Mouse (Mus musculus): Measurements from ENCODE around the gene R3hdm2. TPM values are rescaled to one million over a fixed set of nuclear protein-coding genes. Genes with fewer than 3 reads are reported as not detected.
A peak's percentile ranks its signal among the peaks of the same experiment; 100 is the strongest.

The R3hdm2 gene
- polyA plus RNA-seq, 1 experiment from 2014 or later, result 33.3 TPM

- no peak for DNase-seq (ENCODE audit: low spot score)
- WGBS, result 88% methylated on average over 5 of the region's 5 CpGs
- Histone ChIP-seq H3K36me3 (peaks cover 84% of the 10 kb centered on the region), H3K4me1 (no peaks in the 10 kb centered on the region), H3K27me3 (ENCODE audit: insufficient read depth, poor library complexity, severe bottlenecking) (no peaks in the 10 kb centered on the region), H3K4me3 (no peak overlapping the region), H3K9me3 (no peaks in the 10 kb centered on the region), H3K27ac (no peak overlapping the region)
These were observed 82.4 kb downstream of the R3hdm2 start for GRCm38 (mm10) chr10:127462411-127463096.

DNA sequence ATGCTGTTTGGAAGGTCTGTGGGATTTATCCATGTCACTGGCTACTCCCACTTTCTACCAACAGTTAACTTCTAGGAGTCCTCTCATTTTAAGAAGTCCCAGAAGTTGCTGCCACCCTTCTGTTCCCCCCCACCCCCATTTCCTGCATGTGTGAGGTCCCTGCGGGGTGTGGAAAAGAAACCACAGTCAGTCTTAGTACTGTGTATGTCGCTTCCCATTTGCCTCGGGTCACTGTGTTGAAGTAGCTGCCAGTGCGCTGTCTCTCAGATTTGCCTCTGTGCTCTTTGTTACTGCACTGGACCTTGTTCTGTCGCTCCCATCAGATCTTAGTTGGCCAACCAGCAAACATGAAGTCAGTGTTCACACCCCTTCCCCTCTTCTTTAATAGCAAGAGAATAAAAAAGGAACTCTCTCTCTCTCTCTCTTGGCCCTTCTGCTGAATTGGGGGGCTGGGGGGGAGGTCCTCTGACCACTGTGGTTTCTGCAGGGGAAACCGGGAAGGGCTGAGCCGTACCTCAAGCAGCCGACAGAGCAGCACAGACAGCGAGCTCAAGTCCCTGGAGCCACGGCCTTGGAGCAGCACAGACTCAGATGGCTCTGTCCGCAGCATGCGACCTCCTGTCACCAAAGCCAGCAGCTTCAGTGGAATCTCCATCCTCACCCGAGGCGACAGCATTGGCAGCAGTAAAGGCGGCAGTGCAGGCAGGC lies 91.3 kb downstream of the R3hdm2 start:
- DNase-seq (ENCODE audit: low spot score), result peak; percentile 79
- Histone ChIP-seq H3K27ac (peak overlapping the region; percentile 67), H3K9me3 (no peaks in the 10 kb centered on the region), H3K4me1 (peaks cover 19% of the 10 kb centered on the region), H3K27me3 (ENCODE audit: insufficient read depth, poor library complexity, severe bottlenecking) (no peaks in the 10 kb centered on the region), H3K36me3 (peaks cover 51% of the 10 kb centered on the region), H3K4me3 (0 out of 2 replicates have a peak overlapping the region, but pooled peaks have one; percentile 16)
- 57% methylated on average over 15 of the region's 15 CpGs for WGBS

DNA sequence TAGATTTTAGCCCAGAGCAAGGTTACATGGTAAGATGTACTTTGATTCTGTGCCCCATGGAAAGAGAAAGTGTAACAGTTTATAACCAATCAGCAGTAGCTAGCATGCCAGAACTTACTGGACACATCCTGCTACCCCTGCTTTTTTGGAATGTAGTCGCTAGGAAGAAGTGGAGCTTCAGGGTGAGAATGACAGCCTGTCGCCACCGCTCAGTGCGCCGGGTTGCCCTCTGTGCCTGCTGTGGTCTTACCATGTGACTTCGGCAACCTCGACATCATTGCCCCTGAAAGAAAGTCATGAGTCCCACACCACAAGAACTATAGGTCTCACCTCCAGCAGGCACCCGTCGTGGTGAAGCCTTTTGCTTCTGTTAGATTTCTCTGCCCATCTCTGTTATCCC lies 92.6 kb downstream of the R3hdm2 start:
- Histone ChIP-seq H3K4me1 (peaks cover 19% of the 10 kb centered on the region), H3K36me3 (peaks cover 56% of the 10 kb centered on the region), H3K4me3 (no peak overlapping the region), H3K27me3 (ENCODE audit: insufficient read depth, poor library complexity, severe bottlenecking) (no peaks in the 10 kb centered on the region), H3K9me3 (no peaks in the 10 kb centered on the region), H3K27ac (no peak overlapping the region)
- WGBS, result 60% methylated on average over 9 of the region's 9 CpGs
- peak; percentile 82 for DNase-seq (ENCODE audit: low spot score)

DNA sequence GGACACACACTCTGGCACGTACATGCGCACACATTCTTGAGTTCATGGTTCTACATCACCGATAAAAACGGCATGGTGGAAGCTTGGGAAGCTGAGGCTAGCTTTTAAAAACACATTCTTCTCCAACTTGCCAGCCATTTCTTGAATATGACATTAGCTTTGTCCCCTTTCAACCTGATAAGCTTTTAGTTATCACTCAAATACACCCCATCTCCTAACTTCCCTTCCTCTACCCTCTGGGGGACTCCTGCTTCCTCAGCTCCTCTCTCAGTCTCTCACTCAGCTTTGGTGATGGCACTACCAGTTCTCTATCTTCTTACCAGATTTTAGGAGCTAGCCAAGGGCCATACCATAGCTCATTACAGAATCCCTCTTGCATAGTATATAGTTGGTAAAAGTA lies 95.0 kb downstream of the R3hdm2 start:
- Histone ChIP-seq H3K27ac (no peak overlapping the region), H3K36me3 (peaks cover 47% of the 10 kb centered on the region), H3K27me3 (ENCODE audit: insufficient read depth, poor library complexity, severe bottlenecking) (no peaks in the 10 kb centered on the region), H3K4me1 (peaks cover 19% of the 10 kb centered on the region), H3K4me3 (no peak overlapping the region), H3K9me3 (no peaks in the 10 kb centered on the region)
- DNase-seq (ENCODE audit: low spot score), result no peak
- WGBS, result 94% methylated on average over 4 of the region's 4 CpGs

- no peaks in the 10 kb centered on the region for H3K27me3 ChIP-seq (ENCODE audit: insufficient read depth, poor library complexity, severe bottlenecking)
- no peak for DNase-seq (ENCODE audit: low spot score)
- no peak overlapping the region for H3K4me3 ChIP-seq
- H3K9me3 ChIP-seq, result no peaks in the 10 kb centered on the region
- no peak overlapping the region for H3K27ac ChIP-seq
- H3K36me3 ChIP-seq, result peaks cover 56% of the 10 kb centered on the region
- H3K4me1 ChIP-seq, result peaks cover 8% of the 10 kb centered on the region
- 93% methylated on average over 3 of the region's 3 CpGs for WGBS
These were observed 96.4 kb downstream of the R3hdm2 start for GRCm38 (mm10) chr10:127476541-127476940.

DNA sequence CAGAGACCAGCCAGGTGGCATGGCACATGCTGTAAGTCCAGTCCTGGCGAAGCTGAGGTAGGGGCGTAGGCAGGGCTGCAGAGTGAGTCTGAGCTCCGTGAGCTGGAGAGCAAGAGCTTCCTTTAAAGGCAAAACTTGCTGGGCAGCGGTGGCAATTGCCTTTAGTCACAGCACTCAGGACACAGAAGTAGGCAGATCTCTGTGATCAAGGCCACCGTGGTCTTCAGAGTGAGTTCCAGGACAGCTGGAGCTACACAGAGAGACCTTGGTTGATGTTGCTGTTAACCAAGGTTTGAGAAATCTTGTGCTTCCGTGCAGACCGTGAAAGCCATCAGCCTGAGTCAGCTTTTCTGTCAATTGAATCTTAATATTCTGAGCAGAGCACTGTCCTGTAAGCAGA lies 97.2 kb downstream of the R3hdm2 start:
- Histone ChIP-seq H3K27ac (no peak overlapping the region), H3K9me3 (no peaks in the 10 kb centered on the region), H3K4me1 (0 out of 2 replicates have a peak, but pooled peaks cover 4% of the 10 kb centered on the region), H3K36me3 (peaks cover 59% of the 10 kb centered on the region), H3K4me3 (no peak overlapping the region), H3K27me3 (ENCODE audit: insufficient read depth, poor library complexity, severe bottlenecking) (no peaks in the 10 kb centered on the region)
- no peak for DNase-seq (ENCODE audit: low spot score)
- 85% methylated on average over 7 of the region's 7 CpGs for WGBS

- H3K4me1 ChIP-seq, result no peaks in the 10 kb centered on the region
- 94% methylated on average over 4 of the region's 4 CpGs for WGBS
- peaks cover 63% of the 10 kb centered on the region for H3K36me3 ChIP-seq
- no peak for DNase-seq (ENCODE audit: low spot score)
- no peak overlapping the region for H3K27ac ChIP-seq
- no peak overlapping the region for H3K4me3 ChIP-seq
- H3K9me3 ChIP-seq, result no peaks in the 10 kb centered on the region
- H3K27me3 ChIP-seq (ENCODE audit: insufficient read depth, poor library complexity, severe bottlenecking), result no peaks in the 10 kb centered on the region
These were observed 99.0 kb downstream of the R3hdm2 start for GRCm38 (mm10) chr10:127479131-127479530.

DNA sequence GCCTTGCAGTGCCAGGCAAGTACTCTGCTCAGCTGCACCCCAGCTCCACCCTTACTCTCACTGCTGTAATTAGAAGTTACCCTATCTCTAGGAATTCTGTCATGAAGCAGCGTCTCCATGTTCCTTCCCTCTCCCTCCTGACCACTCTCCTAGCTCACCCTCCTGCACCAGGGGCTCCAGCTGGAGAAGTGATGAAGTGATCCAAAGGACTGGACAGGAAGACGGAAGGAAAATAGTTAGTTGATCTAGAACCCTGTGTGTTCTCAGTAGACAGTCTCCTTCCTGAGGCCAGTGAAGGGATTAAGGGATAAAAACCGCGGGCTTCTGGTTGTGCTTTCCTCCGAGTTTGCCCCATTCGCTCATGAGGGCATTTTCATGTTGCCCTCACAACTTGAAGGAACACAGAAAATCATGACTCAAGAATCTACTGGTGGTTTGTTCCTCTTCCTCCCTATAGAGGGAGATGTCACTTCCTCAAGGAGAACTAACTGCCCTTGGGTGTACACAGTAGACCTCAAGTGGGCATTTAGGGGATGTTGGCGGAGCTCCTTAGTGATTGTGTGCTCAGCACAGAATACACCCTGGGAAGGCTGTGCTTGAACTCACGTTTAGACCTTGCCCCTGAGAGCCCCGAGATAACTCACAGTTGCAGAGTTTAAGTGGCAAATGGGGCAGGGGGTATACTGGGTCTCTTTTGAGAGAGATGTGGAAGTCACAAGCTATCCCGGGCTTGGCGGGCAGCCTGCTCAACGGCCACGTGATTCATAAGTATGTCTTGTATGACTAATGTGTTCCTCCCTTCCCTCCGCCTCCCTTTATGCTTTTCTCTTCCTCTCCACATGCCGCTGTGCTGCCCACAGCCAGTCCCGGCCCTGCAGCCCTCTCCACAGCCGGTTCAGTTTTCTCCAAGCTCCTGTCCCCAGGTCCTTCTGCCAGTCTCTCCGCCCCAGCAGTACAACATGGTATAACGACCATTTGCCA lies 101.0 kb downstream of the R3hdm2 start:
- WGBS, result 81% methylated on average over 19 of the region's 19 CpGs
- Histone ChIP-seq H3K4me1 (0 out of 2 replicates have a peak, but pooled peaks cover 2% of the 10 kb centered on the region), H3K27me3 (ENCODE audit: insufficient read depth, poor library complexity, severe bottlenecking) (no peaks in the 10 kb centered on the region), H3K4me3 (no peak overlapping the region), H3K36me3 (peaks cover 68% of the 10 kb centered on the region), H3K27ac (no peak overlapping the region), H3K9me3 (no peaks in the 10 kb centered on the region)
- no peak for DNase-seq (ENCODE audit: low spot score)

GRCm38 (mm10) chr10:127485235-127485634 lies 105.1 kb downstream of the R3hdm2 start:
- H3K4me3 ChIP-seq, result no peak overlapping the region
- no peaks in the 10 kb centered on the region for H3K9me3 ChIP-seq
- 0 out of 2 replicates have a peak, but pooled peaks cover 2% of the 10 kb centered on the region for H3K4me1 ChIP-seq
- peaks cover 79% of the 10 kb centered on the region for H3K36me3 ChIP-seq
- no peak overlapping the region for H3K27ac ChIP-seq
- WGBS, result 81% methylated on average over 10 of the region's 10 CpGs
- DNase-seq (ENCODE audit: low spot score), result no peak
- no peaks in the 10 kb centered on the region for H3K27me3 ChIP-seq (ENCODE audit: insufficient read depth, poor library complexity, severe bottlenecking)

DNA sequence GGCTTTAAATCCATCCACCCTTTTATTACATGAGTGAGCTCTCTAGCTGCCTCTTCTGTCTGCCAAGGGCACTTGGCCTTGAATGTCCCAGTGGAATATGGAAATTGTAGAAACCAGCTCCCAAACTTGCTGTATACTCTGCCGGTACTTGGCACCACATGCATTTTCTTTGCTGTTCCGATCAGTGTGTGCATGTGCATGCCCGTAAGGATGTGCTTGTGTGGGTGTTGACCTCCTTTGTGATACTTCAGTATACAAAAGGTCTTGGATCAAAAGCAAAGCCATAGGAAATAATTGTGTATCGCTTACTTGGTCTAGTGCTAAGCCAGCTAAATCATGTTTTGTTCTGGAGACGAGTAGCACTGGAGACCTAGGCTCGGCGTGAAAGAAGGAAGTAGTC lies 108.7 kb downstream of the R3hdm2 start:
- Histone ChIP-seq H3K4me3 (no peak overlapping the region), H3K9me3 (no peaks in the 10 kb centered on the region), H3K27ac (no peak overlapping the region), H3K27me3 (ENCODE audit: insufficient read depth, poor library complexity, severe bottlenecking) (no peaks in the 10 kb centered on the region), H3K4me1 (0 out of 2 replicates have a peak, but pooled peaks cover 2% of the 10 kb centered on the region), H3K36me3 (peaks cover 87% of the 10 kb centered on the region)
- no peak for DNase-seq (ENCODE audit: low spot score)
- WGBS, result 85% methylated on average over 7 of the region's 7 CpGs

- peaks cover 86% of the 10 kb centered on the region for H3K36me3 ChIP-seq
- DNase-seq (ENCODE audit: low spot score), result no peak
- no peaks in the 10 kb centered on the region for H3K9me3 ChIP-seq
- no peak overlapping the region for H3K4me3 ChIP-seq
- no peaks in the 10 kb centered on the region for H3K27me3 ChIP-seq (ENCODE audit: insufficient read depth, poor library complexity, severe bottlenecking)
- no peaks in the 10 kb centered on the region for H3K4me1 ChIP-seq
- WGBS, result 87% methylated on average over 18 of the region's 18 CpGs
- H3K27ac ChIP-seq, result no peak overlapping the region
These were observed 110.3 kb downstream of the R3hdm2 start for GRCm38 (mm10) chr10:127490160-127491127.

GRCm38 (mm10) chr10:127491128-127491512 lies 111.0 kb downstream of the R3hdm2 start:
- Histone ChIP-seq H3K4me3 (no peak overlapping the region), H3K27ac (no peak overlapping the region), H3K9me3 (no peaks in the 10 kb centered on the region), H3K4me1 (no peaks in the 10 kb centered on the region), H3K27me3 (ENCODE audit: insufficient read depth, poor library complexity, severe bottlenecking) (no peaks in the 10 kb centered on the region), H3K36me3 (peaks cover 89% of the 10 kb centered on the region)
- WGBS, result 80% methylated on average over 8 of the region's 8 CpGs
- DNase-seq (ENCODE audit: low spot score), result no peak

Measured in heart, embryonic 10.5 days (tissue).